Mouse (Mus musculus): ENCODE measurements around the gene Ampd3.

DNA sequence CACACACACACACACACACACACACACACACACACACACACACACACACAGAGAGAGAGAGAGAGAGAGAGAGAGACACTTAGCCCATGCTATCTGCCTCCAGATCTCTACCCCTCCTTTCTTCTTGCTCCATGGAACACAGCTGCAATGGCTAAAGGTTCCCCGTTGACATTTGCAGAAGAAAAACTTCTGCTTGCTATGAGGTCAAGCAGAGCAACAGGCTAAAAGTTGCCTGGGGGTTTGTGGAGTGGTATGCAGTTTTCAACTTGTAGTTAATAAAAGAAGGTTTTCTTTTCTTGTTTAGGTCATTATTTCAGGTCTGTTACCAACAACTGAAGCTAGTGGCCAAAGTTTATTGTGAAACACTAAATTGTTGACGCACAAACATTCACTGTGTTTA is 11.6 kb upstream of the Ampd3 start:
- no peak for TF ChIP-seq GATA1 (IDR thresholded peaks at IDR 0.05; ENCODE audit: low read length)
- TF ChIP-seq TAL1 (IDR thresholded peaks at IDR 0.05; ENCODE audit: low read length), result no peak

All from erythroblast, embryonic 14.5 days (primary cell).